ENCODE assay signal across 8 mouse cellular contexts in the genomic region with DNA sequence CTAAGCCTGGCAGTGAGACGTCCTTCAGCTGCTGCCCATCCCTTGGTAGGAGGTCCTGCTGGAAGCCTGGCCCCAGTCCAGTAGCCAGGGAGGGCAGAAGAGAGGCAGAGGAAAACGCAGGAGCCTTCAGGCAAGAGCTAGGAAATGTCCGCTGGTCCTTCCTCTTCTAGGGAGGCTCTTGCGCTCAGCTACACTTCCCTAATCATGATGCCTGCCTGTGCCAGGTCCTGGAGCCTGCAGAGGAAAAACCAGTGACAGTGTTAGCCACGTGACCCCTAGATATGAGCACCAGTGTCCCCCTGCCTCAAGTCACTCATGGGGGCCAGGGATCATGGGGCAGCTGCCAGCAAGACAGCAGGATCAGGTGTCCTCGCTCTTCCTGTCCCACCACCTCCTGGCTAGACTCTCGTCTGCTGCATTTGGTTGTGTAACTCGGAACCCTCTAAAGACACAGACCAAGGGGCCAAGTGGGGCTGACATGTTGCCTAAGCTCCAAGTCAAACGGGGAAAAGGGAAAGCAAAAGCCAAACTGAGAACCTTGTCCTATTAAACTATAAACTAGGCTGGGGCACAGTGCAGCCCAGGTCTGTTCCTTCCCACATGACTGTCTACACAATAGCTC. TPM values are rescaled to one million over a fixed set of nuclear protein-coding genes. Genes with fewer than 3 reads are reported as not detected.
A peak's percentile ranks its signal among the peaks of the same experiment; 100 is the strongest.
DNase-seq lines count a peak whose midpoint lies in the region; ATAC-seq and TF ChIP-seq lines count a peak whose summit lies in the region.

No protein-coding gene starts in this region.

- peaks cover 49% of the 10 kb centered on the region for H3K79me2 ChIP-seq in liver, adult 2 months (ENCODE audit: control insufficient read depth, insufficient read depth, low read length)

- peak overlapping the region; percentile 95 for H3K27ac ChIP-seq in liver, adult 2 months (replicated peaks; ENCODE audit: insufficient read depth, low read depth, low read length)
- peak overlapping the region; percentile 97 for H3K27ac ChIP-seq in liver, embryonic 16.5 days (ENCODE audit: low read length)

- H3K27me3 ChIP-seq in liver, adult 2 months (ENCODE audit: control insufficient read depth, insufficient read depth, low read length), result no peaks in the 10 kb centered on the region
- no peaks in the 10 kb centered on the region for H3K27me3 ChIP-seq in liver, embryonic 16.5 days (ENCODE audit: control insufficient read depth, insufficient read depth, low read depth, low read length)

- H3K4me2 ChIP-seq in liver, embryonic 16.5 days (ENCODE audit: low read depth, low read length), result peak overlapping the region; percentile 86

- no peak for TF ChIP-seq CTCF in liver, adult 2 months (IDR thresholded peaks at IDR 0.05; ENCODE audit: low read depth, low read length)

- H3K4me1 ChIP-seq in liver, adult 2 months (ENCODE audit: control insufficient read depth, insufficient read depth, low read length), result peaks cover 48% of the 10 kb centered on the region
- peaks cover 68% of the 10 kb centered on the region for H3K4me1 ChIP-seq in liver, embryonic 16.5 days (ENCODE audit: control insufficient read depth, low read depth, low read length)

- no peaks in the 10 kb centered on the region for H3K9me3 ChIP-seq in liver, embryonic 16.5 days (replicated peaks; ENCODE audit: control insufficient read depth, low read length)

- peak; percentile 95 for DNase-seq in liver, adult 2 months (ENCODE audit: extremely low read depth, low read depth, low spot score)
- no peak for DNase-seq in liver
- peak; percentile 76 for DNase-seq in cerebellum, adult 9-11 months
- peak; percentile 31 for DNase-seq in induced T-regulatory cell, adult 2 months (ENCODE audit: low read depth)
- no peak for DNase-seq in embryo, embryonic 10 days (ENCODE audit: low spot score)
- no peak for DNase-seq in embryo, embryonic 11 days
- DNase-seq in thymus, postnatal 0 days (ENCODE audit: low spot score), result no peak

- no peak for TF ChIP-seq POLR2A in liver, adult 2 months (IDR thresholded peaks at IDR 0.05; ENCODE audit: extremely low read depth, insufficient read depth, low read length)

- 2% methylated on average over 9 of the region's 9 CpGs for WGBS in liver, adult 2 months
- WGBS in liver, embryonic 16.5 days (ENCODE audit: insufficient replicate concordance), result 58% methylated on average over 9 of the region's 9 CpGs

- peak overlapping the region; percentile 16; the same call in 1 of the 2 replicates for H3K4me3 ChIP-seq in liver, adult 2 months (ENCODE audit: insufficient read depth, low read depth, low read length)
- H3K4me3 ChIP-seq in liver, embryonic 16.5 days (ENCODE audit: low read depth, low read length), result peak overlapping the region; percentile 62

- peaks cover 6% of the 10 kb centered on the region for H3K36me3 ChIP-seq in liver, adult 2 months (ENCODE audit: control insufficient read depth, insufficient read depth, low read length)
- H3K36me3 ChIP-seq in liver, embryonic 16.5 days (ENCODE audit: control insufficient read depth, insufficient read depth), result peaks cover 43% of the 10 kb centered on the region

- peak; percentile 0; the same call in 1 of the 2 replicates for ATAC-seq in liver, embryonic 16.5 days (ENCODE audit: low read depth)

- H3K9ac ChIP-seq in liver, adult 2 months (ENCODE audit: low read depth, low read length), result peak overlapping the region; percentile 52
- H3K9ac ChIP-seq in liver, embryonic 16.5 days (ENCODE audit: low read depth, low read length), result peak overlapping the region; percentile 47

RNA-seq across cellular contexts. Expression of a gene that starts 26.0 kb away (rescaled TPM):
- total RNA-seq in liver, adult 2 months (2014; rRNA removed), result 0.18 and 0.20 TPM in 2 replicates
- not detected in 2 replicates for polyA plus RNA-seq in liver, adult 2 months (2012; rRNA removed)
- 0.12 and 0.14 TPM in 2 replicates for polyA plus RNA-seq in liver, embryonic 16.5 days (2015; fragmentation: Nextera tagmentation; extraction: Ambion mirVana)
- 0.18 and 0.22 TPM in 2 replicates for polyA plus RNA-seq in thymus, postnatal 0 days (2015; fragmentation: Nextera tagmentation; extraction: Ambion mirVana)

RNA-seq across cellular contexts. Expression of a gene that starts 44.4 kb away (rescaled TPM):
- total RNA-seq in liver, adult 2 months (2014; rRNA removed), result 2.3 and 3.2 TPM in 2 replicates
- polyA plus RNA-seq in liver, adult 2 months (2012; rRNA removed), result 3.4 and 3.8 TPM in 2 replicates
- polyA plus RNA-seq in liver, embryonic 16.5 days (2015; fragmentation: Nextera tagmentation; extraction: Ambion mirVana), result 6.9 and 7.8 TPM in 2 replicates
- 5.1 and 6.3 TPM in 2 replicates for polyA plus RNA-seq in thymus, postnatal 0 days (2015; fragmentation: Nextera tagmentation; extraction: Ambion mirVana)

Comparison
In these comparisons a context has a peak if more than half of its experiments do, and no peak if none do; other contexts are left out.
1. DNase-seq: peak in liver, adult 2 months (single experiment), cerebellum, adult 9-11 months (single experiment) and induced T-regulatory cell, adult 2 months (single experiment); none in liver (single experiment), embryo, embryonic 10 days (single experiment), embryo, embryonic 11 days (single experiment) and thymus, postnatal 0 days (single experiment).